Mouse (Mus musculus): ENCODE measurements around the gene Fndc3b. TPM values are rescaled to one million over a fixed set of nuclear protein-coding genes. Genes with fewer than 3 reads are reported as not detected.
A peak's percentile ranks its signal among the peaks of the same experiment; 100 is the strongest.

Gene Fndc3b
- total RNA-seq, 2 experiments from 2014 or later = 128 to 148 TPM

- peak in 1 of 2 experiments; percentile 40 for DNase-seq (ENCODE audit: low spot score in 2 of 2)
Measured at GRCm38 (mm10) chr3:27709096-27709905, 1.8 kb downstream of the Fndc3b start.

GRCm38 (mm10) chr3:27708581-27708980 is 2.5 kb downstream of the Fndc3b start:
- DNase-seq (ENCODE audit: low spot score in 2 of 2) = no peak

GRCm38 (mm10) chr3:27705761-27706160 is 5.3 kb downstream of the Fndc3b start:
- DNase-seq (ENCODE audit: low spot score in 2 of 2) = no peak

GRCm38 (mm10) chr3:27705056-27705455 is 6.1 kb downstream of the Fndc3b start:
- DNase-seq (ENCODE audit: low spot score in 2 of 2) = no peak

DNA sequence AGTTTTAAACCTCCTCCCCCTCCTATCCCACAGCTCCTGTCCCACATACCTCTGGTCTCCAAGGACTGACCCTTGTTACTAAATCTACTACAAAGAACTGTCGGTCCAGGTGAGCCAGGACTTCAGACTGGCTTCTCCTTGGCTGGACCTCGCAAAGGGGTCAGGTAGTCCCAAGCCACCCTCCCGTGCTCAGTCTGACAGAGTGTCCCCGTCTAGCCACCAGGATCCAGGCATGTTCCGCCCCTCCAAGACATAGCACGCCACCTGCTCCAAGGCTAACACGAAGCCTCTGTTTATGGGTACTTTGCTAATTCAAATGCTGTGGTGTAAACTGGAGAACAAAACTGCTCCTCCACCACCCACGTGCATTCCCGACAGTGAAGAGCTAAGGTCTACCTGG is 6.5 kb downstream of the Fndc3b start:
- no peak for DNase-seq (ENCODE audit: low spot score in 2 of 2)

DNA sequence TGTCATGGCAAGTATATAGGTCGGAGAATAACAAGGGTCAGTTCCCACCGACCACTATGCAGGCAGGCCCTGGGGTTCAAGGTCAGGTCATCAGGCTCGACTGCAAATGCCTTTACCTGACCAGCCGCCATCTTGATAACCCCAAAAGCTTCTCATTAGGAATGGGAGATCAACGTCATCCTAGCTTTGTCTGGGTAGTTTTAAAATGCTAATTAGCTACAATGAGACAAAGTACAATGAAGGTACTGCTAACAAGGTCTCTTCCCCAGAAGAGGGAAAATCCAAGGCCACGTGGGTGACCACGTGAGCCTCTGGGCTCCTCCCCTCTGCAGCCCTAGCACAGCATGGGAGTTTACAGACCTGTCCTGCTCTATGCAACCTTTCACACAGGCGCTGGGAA is 7.6 kb downstream of the Fndc3b start:
- no peak for DNase-seq (ENCODE audit: low spot score in 2 of 2)

DNA sequence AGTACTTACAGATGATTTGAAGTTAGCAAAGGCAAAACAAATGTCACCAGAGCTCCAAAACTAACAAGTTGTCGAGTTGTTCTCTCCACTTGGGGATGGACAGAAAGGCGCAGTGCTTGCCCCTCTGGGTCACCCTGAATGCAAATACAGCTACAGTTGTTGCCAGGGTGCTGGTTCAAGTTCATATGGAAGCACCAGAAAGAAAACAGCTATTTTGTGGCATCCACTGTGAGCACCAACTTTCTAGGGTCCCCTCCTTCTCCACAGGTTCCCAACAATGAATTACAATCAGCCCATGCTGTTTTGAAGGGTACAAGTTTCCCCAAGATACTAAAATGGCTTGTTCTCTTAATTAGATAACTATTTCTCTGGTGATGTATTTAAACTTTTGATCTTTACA is 8.0 kb downstream of the Fndc3b start:
- no peak for DNase-seq (ENCODE audit: low spot score in 2 of 2)

GRCm38 (mm10) chr3:27698671-27699070 is 12.4 kb downstream of the Fndc3b start:
- DNase-seq (ENCODE audit: low spot score in 2 of 2) = no peak

GRCm38 (mm10) chr3:27696449-27696797 is 14.7 kb downstream of the Fndc3b start:
- no peak for DNase-seq (ENCODE audit: low spot score in 2 of 2)

DNA sequence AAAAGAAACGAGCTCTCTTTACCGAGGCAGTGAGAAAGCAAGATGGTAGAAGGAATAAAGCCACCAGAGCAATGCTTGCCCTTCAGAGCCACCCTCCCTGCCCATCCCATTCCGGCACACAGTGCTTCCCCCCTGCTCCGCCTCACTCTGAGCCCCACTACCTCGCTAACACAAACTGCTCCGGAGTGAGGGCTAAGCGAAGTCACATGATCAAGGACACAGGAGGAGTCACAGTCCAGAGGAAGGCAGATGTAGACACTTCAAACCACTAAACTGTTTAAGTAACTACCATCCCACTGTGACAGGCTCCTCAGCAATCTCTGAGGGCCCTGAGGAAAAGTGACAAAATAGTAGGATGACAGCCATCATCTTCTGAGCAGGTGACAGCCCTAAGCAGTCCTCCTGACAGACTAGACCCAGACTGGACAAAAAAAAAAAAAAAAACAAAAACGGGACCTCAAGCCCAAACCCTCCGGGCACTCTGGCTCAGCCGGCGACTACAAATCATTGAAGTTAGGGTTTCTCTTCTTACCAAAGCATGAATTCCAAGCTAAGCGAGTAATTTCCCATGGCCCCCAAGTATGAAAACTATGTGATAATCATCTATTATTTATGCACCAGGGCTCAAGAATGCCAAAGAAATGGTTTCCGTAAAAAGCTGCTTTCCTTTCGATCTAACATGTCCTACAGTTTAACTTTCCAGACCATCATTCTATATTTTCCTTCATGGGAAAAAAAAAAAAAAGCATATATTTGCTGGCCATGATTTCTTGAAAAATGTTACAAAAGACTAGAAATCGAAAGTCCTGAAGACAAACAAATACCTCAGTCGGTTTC is 15.3 kb downstream of the Fndc3b start:
- no peak for DNase-seq (ENCODE audit: low spot score in 2 of 2)

- no peak for DNase-seq (ENCODE audit: low spot score in 2 of 2)
Measured at GRCm38 (mm10) chr3:27694586-27694985, 16.5 kb downstream of the Fndc3b start.

- no peak for DNase-seq (ENCODE audit: low spot score in 2 of 2)
Measured at GRCm38 (mm10) chr3:27694111-27694510, 17.0 kb downstream of the Fndc3b start.

GRCm38 (mm10) chr3:27691486-27692160 is 19.5 kb downstream of the Fndc3b start:
- no peak for DNase-seq (ENCODE audit: low spot score in 2 of 2)

GRCm38 (mm10) chr3:27690030-27690429 is 21.1 kb downstream of the Fndc3b start:
- DNase-seq (ENCODE audit: low spot score in 2 of 2) = peak; percentile 61 to 64

DNA sequence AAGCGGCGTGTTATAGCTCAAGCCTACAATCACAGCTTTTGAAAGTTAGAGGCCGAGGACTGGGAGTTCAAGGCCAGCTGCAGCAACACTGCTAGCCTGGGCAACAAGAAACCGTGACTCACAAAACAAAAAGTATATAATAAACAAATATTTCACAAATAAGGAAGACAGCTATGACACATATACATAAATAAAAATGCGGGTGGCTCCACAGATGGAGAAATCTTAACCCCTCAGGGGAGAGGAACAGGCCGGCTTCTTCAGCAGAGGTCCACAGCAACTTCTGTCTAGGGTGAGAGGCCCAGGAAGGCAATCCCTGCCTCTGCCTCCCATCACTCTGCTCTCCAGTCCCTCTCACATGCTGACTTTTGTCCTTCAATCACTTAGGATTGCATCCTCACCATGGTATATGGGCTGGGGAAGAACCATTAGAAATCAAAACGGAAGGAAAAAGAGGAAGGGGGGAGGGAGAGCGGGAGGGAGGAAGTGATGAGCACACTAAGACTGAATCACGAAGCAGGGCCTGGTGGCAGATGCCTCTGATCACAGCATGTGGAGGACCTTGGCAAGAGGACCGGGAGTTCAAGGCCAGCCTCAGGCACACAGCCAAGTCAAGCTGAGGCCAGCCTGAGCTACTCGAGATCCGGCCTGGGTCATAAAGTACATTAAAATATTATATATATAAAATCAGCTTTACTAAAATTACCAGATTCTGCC is 21.8 kb downstream of the Fndc3b start:
- peak; percentile 74 to 76 for DNase-seq (ENCODE audit: low spot score in 2 of 2)

- no peak for DNase-seq (ENCODE audit: low spot score in 2 of 2)
Measured at GRCm38 (mm10) chr3:27686732-27687491, 24.2 kb downstream of the Fndc3b start.

DNA sequence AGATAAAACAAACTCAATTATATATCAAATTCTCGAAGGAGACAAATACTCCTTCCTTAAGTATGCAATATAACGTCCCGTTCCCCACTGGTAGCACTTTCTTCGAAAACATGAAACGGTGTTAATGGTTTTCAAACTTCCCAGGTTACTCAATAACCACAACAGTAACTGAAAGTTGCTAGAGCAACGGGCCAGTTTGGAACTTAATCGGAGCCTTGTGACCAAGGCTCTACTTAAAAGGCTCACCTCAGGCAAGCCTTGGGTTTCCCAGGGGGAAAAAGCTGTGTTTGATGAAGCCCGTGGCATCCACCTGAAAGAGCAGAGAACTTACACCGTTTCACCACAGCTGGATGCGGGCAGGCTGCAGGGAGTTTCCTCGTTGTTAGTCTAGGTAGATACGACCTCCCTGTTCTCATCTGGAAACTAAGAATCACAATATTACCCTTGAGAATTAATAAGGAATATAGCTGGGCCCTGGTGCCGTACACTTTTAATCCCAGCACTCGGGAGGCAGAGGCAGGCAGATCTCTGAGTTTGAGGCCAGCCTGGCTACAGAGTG is 25.4 kb downstream of the Fndc3b start:
- DNase-seq (ENCODE audit: low spot score in 2 of 2) = no peak

- no peak for DNase-seq (ENCODE audit: low spot score in 2 of 2)
Measured at GRCm38 (mm10) chr3:27685134-27685533, 26.0 kb downstream of the Fndc3b start.

GRCm38 (mm10) chr3:27683374-27683773 is 27.7 kb downstream of the Fndc3b start:
- DNase-seq (ENCODE audit: low spot score in 2 of 2) = no peak

GRCm38 (mm10) chr3:27677574-27677973 is 33.5 kb downstream of the Fndc3b start:
- no peak for DNase-seq (ENCODE audit: low spot score in 2 of 2)

All from adrenal gland, adult 18-20 months (tissue).